Mouse (Mus musculus): Measurements from ENCODE around the gene Mc3r.
A peak's percentile ranks its signal among the peaks of the same experiment; 100 is the strongest.

Mc3r gene

DNA sequence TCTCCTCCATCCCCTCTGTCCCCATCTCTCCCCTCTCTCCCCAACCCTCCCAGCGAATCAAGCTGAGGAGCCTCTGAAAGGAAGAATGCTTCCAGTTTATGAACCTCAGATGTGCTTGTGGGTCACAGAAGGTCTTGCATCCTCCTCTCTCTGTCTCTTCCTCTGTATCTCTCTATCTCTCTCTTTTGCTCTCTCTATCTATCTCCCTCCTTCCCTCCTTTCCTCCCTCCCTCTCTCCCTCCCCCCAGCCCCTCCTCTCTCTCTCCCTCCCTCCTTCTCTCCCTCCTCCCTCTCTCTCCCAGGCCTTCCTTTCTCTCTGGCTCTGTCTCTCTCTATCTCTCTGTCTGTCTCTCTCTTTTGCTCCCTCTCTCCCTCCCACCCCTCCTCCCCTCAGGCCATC lies 50.2 kb downstream of the Mc3r start:
- DNase-seq (ENCODE audit: extremely low spot score): no peak

GRCm38 (mm10) chr2:172299126-172299921 lies 51.0 kb downstream of the Mc3r start:
- DNase-seq (ENCODE audit: extremely low spot score): peak; percentile 44
